Mouse (Mus musculus): ENCODE measurements at regions not wholly inside any gene's neighbourhood (a gene's known extent, or its start where the extent isn't known, plus 50 kb on each side); places are given as distances from the start of the nearest gene placed in this dataset.

DNA sequence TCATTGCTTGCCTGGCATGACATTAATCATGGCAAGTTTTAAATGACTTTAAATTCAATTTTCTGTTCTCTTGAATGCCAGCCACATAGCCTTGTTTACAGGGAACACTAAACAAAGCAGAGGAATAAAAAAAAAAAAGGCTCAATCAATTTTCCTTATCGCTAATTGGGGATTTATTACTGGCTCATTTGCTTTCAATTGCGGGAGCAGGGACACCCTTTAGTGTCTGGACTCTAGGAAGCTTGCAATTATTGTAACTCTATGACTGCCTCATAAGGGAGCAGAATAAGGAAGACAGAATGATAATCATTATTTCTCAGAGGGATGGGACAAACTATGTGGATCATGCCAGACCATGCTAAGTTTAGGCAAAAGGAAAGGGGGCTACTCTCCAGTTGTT is 1537.7 kb upstream of the Gm6569 start:
- TF ChIP-seq POLR2A (IDR thresholded peaks at IDR 0.05; ENCODE audit: control insufficient read depth, extremely low read depth, insufficient read depth, low read length, poor library complexity) (no peak), CTCF (IDR thresholded peaks at IDR 0.05; ENCODE audit: borderline replicate concordance, control insufficient read depth, extremely low read depth, insufficient read depth, low read length, poor library complexity) (no peak)
